ENCODE assay signal across 18 mouse cellular contexts in genomic region chr4:150364786-150365185, GRCm38 (mm10).
"Had no signal": no experiment of that assay in that cellular context is flagged by ENCODE, and none has a peak within 500 bp of the region (broad histone marks: within the 10 kb centered on the region; RNA-seq: fewer than 3 reads in every experiment).

No protein-coding gene starts in this region.

- H3K27ac ChIP-seq: midbrain, embryonic 10.5 days; midbrain, embryonic 12.5 days; neural tube, embryonic 13.5 days; neural tube, embryonic 15.5 days had no signal

- H3K9me3 ChIP-seq: midbrain, embryonic 10.5 days; midbrain, embryonic 12.5 days; neural tube, embryonic 13.5 days; neural tube, embryonic 15.5 days had no signal

- ATAC-seq: midbrain, embryonic 16.5 days had no signal

- H3K27me3 ChIP-seq: midbrain, embryonic 12.5 days; neural tube, embryonic 13.5 days; neural tube, embryonic 15.5 days had no signal

- H3K9ac ChIP-seq: lung, embryonic 14.5 days; midbrain, embryonic 12.5 days; neural tube, embryonic 13.5 days; neural tube, embryonic 15.5 days had no signal

- H3K4me3 ChIP-seq: midbrain, embryonic 10.5 days; midbrain, embryonic 12.5 days; myocyte; neural tube, embryonic 13.5 days; neural tube, embryonic 15.5 days had no signal

- DNase-seq: lung, embryonic 14.5 days; lung, postnatal 10 days; lung, postnatal 4 days; midbrain, embryonic 14.5 days; retina, postnatal 1 day; right cerebral cortex, adult 18-20 months; right cerebral cortex, postnatal 25 days; right cerebral cortex, postnatal 4 days; spleen, adult 18-20 months; thymus, adult 18-20 months; thymus, postnatal 14 days; thymus, postnatal 36 days had no signal

- H3K4me2 ChIP-seq: lung, embryonic 14.5 days; midbrain, embryonic 12.5 days; neural tube, embryonic 13.5 days; neural tube, embryonic 15.5 days had no signal

- H3K36me3 ChIP-seq: midbrain, embryonic 12.5 days; neural tube, embryonic 13.5 days; neural tube, embryonic 15.5 days had no signal
